Mouse (Mus musculus): ENCODE measurements at regions not wholly inside any gene's neighbourhood (a gene's known extent, or its start where the extent isn't known, plus 50 kb on each side); places are given as distances from the start of the nearest gene placed in this dataset.

DNA sequence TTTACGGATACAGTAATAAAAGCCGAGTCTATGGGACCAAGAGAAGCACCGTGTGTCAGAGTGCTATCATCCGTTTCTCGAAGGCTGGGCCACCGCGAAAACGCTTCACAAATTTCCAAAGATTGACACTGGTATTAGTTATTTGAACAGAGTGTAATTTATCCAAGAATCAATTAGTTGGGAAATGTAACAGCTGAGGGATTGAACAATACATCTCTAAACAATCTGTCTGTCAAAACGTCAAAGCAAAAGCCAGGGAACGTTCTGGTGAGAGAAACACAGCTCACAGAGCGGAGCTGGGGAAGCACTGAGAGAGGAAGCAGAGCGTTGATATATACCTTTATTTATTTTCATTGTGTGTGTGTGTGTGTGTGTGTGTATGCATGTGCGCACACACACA lies 498.1 kb upstream of the Fam19a5 start:
- Histone ChIP-seq H3K9me3 (replicated peaks) (no peaks in the 10 kb centered on the region), H3K4me1 (no peaks in the 10 kb centered on the region), H3K36me3 (ENCODE audit: poor library complexity, severe bottlenecking) (no peaks in the 10 kb centered on the region), H3K27me3 (no peaks in the 10 kb centered on the region), H3K4me3 (no peak overlapping the region), H3K4me2 (no peak overlapping the region), H3K9ac (no peak overlapping the region), H3K27ac (no peak overlapping the region)
- WGBS: 76% methylated on average over 13 of the region's 13 CpGs
- ATAC-seq: no peak

DNA sequence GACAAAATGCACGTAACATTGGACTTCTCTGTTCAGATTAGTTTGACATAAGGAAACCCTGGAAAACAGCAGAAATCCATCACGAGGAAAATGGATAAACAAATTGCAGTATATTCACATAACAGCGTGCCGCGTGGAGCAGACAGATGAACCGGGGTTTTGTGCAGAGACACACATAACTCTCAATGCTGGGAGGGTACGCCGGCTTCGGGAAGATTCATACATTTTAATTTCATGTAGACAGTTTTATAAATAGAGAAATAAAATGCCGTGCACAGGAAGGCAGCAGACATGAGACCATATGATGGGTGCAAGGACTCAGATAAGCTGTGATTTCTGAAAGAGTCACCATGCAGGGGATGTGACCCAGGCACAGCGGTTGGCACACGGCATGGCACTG lies 489.9 kb upstream of the Fam19a5 start:
- WGBS: 90% methylated on average over 12 of the region's 12 CpGs
- Histone ChIP-seq H3K27ac (no peak overlapping the region), H3K27me3 (no peaks in the 10 kb centered on the region), H3K36me3 (ENCODE audit: poor library complexity, severe bottlenecking) (no peaks in the 10 kb centered on the region), H3K4me2 (no peak overlapping the region), H3K4me3 (no peak overlapping the region), H3K4me1 (no peaks in the 10 kb centered on the region), H3K9me3 (replicated peaks) (no peaks in the 10 kb centered on the region), H3K9ac (no peak overlapping the region)
- ATAC-seq: no peak

DNA sequence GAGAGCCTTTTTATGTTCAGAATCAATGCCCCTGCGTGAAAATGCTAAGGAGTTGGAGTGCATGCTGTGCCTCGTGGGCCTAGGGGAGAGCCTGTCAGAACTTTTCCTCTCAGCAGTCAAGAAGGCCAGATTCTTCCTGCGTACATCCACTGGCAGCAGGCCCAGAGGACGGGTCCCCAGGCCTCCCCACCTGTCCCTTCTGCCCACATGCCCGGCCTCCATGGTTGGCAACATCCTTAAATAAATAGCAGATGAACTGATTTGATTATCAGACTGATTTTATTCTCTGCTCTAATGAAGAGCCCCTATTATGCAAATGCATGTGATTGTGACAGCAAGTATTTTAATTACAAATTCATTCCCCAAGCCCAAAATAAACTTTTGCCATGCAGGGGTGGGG lies 479.2 kb upstream of the Fam19a5 start:
- Histone ChIP-seq H3K36me3 (ENCODE audit: poor library complexity, severe bottlenecking) (no peaks in the 10 kb centered on the region), H3K4me2 (no peak overlapping the region), H3K9me3 (replicated peaks) (no peaks in the 10 kb centered on the region), H3K9ac (no peak overlapping the region), H3K27ac (peak overlapping the region; percentile 12; the same call in 1 of the 2 replicates), H3K27me3 (no peaks in the 10 kb centered on the region), H3K4me3 (no peak overlapping the region), H3K4me1 (peaks cover 14% of the 10 kb centered on the region)
- WGBS: 27% methylated on average over 5 of the region's 5 CpGs
- ATAC-seq: no peak

DNA sequence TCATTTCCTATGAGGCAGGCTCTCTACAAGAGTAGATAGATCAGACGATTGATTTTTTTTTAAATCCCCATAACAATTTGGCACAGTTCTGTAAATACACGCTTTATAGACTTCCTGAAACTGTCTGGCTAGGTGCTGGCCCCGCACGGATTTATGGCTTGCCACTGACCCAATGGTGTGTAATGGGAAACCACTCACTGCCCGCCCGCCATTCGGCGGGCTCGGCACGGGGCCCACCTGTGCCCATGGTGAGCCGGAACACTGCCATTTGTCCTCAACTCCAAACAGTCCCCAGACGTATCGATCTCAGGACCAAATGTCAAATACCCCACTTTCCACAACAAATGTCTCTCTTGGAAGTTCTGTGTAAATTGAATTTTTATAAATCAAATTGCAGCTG lies 475.8 kb upstream of the Fam19a5 start:
- WGBS: 93% methylated on average over 13 of the region's 13 CpGs

DNA sequence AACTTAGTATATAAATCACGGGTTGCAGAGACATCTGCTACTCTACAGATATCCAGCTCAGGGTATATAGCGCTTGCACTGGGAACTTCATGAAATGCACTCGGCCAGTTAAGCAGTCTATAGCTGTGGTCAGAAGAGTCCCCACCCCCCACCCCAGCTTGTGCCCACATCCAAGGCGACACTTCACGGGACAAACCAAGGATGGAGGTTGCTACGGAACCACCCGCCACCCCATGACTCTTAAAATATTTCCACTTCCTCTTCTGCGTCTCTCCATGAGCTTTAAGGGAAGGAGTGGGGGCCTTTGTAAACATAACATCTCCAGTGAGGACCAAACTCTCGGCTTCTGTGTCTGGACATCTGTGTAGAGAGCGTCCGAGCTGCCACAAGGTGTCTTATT lies 469.5 kb upstream of the Fam19a5 start:
- no peak for ATAC-seq
- H3K9ac ChIP-seq: no peak overlapping the region
- no peak overlapping the region for H3K4me2 ChIP-seq
- no peak overlapping the region for H3K4me3 ChIP-seq
- H3K9me3 ChIP-seq (replicated peaks): no peaks in the 10 kb centered on the region
- WGBS: 91% methylated on average over 11 of the region's 11 CpGs
- H3K27me3 ChIP-seq: no peaks in the 10 kb centered on the region
- H3K27ac ChIP-seq: no peak overlapping the region
- no peaks in the 10 kb centered on the region for H3K4me1 ChIP-seq
- H3K36me3 ChIP-seq (ENCODE audit: poor library complexity, severe bottlenecking): no peaks in the 10 kb centered on the region

More for the DNA sequence above, 475.8 kb upstream of the Fam19a5 start:
- Histone ChIP-seq H3K4me2 (no peak overlapping the region), H3K4me3 (no peak overlapping the region), H3K27me3 (no peaks in the 10 kb centered on the region), H3K36me3 (ENCODE audit: poor library complexity, severe bottlenecking) (no peaks in the 10 kb centered on the region), H3K9ac (no peak overlapping the region), H3K27ac (no peak overlapping the region), H3K9me3 (replicated peaks) (no peaks in the 10 kb centered on the region), H3K4me1 (peaks cover 14% of the 10 kb centered on the region)
- no peak for ATAC-seq

DNA sequence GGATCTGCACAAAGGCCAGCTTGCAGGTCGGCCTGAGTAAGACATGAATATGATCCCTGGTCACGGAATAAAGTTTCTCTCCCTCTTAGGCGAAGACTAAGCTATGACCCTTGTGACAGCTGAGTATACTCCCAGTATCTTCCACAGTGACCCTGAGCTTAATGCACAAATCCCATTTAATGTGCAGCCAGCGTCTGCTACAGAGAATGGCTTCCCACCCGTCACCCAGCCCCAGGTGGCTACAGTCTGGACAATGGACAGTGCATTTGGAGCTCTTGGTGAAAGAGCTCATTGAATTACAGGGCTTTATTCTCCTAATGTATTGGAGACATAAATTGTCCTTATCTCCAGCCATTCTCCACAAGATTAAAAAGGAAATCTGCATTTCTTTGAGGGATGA lies 454.3 kb upstream of the Fam19a5 start:
- no peaks in the 10 kb centered on the region for H3K9me3 ChIP-seq (replicated peaks)
- no peak for ATAC-seq
- H3K4me2 ChIP-seq: no peak overlapping the region
- peaks cover 5% of the 10 kb centered on the region; the same call in 1 of the 2 replicates for H3K4me1 ChIP-seq
- H3K9ac ChIP-seq: no peak overlapping the region
- no peak overlapping the region for H3K27ac ChIP-seq
- no peaks in the 10 kb centered on the region for H3K27me3 ChIP-seq
- WGBS: 40% methylated on average over 5 of the region's 5 CpGs
- H3K4me3 ChIP-seq: no peak overlapping the region
- H3K36me3 ChIP-seq (ENCODE audit: poor library complexity, severe bottlenecking): no peaks in the 10 kb centered on the region

DNA sequence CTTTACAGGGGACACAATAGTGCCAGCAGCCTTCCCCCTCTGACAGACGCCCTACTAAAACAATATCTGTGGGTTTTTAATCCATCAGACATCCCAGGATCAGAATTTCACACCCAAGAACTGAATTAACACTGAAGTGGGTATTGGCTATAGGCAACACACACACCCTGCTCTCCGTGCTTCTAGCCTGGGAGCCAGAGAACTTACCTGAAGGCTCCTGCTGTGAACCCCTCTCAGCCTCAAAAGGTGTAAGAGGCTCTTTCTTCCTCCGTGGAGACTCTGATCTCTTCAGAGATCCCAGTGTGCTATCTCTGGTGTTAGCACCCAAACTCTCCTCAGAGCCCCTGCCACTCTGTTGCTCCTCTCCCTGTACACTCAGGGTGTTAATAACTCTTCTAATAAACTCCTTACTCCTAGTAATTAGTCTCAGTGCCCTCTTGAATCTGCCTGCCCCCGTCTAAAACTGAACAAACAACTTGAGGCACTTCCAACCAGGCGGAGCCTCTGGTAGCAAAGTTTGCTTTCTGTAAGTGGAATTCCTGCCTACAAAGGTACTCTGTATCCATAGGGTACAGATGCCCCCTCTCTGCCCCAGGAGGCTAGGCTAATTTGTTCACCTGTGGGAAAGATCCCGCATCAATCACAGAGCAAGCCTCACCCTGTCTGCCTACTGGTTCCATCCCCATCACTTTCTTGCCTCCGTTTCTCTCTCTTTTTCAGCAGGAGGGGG lies 452.9 kb upstream of the Fam19a5 start:
- Histone ChIP-seq H3K36me3 (ENCODE audit: poor library complexity, severe bottlenecking) (no peaks in the 10 kb centered on the region), H3K27ac (no peak overlapping the region), H3K9ac (no peak overlapping the region), H3K4me3 (no peak overlapping the region), H3K9me3 (replicated peaks) (no peaks in the 10 kb centered on the region), H3K4me1 (peaks cover 5% of the 10 kb centered on the region; the same call in 1 of the 2 replicates), H3K4me2 (no peak overlapping the region), H3K27me3 (no peaks in the 10 kb centered on the region)
- no peak for ATAC-seq
- WGBS: 66% methylated on average over 7 of the region's 7 CpGs

DNA sequence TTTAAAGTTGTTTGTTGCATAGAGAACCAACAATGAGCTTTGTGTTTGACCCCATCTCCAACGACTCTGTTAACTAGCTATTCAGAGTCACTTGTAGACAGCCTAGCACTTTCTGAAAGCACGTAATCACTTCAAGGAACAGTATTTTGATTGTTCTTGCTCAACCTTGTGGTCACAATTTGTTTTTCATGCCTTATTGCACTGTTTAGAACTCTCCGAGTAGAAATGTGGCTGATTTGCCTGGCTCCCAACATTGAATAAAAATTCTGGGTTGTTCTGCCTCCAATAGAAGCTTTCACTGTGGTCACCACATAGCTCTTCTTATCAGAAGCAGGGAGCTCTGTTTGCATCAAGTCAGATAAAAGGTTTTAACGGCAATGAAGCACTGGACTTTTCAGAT lies 446.9 kb upstream of the Fam19a5 start:
- H3K9me3 ChIP-seq (replicated peaks): no peaks in the 10 kb centered on the region
- no peak overlapping the region for H3K9ac ChIP-seq
- H3K4me3 ChIP-seq: no peak overlapping the region
- H3K27ac ChIP-seq: no peak overlapping the region
- no peaks in the 10 kb centered on the region for H3K4me1 ChIP-seq
- H3K4me2 ChIP-seq: no peak overlapping the region
- ATAC-seq: no peak
- H3K27me3 ChIP-seq: no peaks in the 10 kb centered on the region
- WGBS: 29% methylated on average over 4 of the region's 4 CpGs
- H3K36me3 ChIP-seq (ENCODE audit: poor library complexity, severe bottlenecking): no peaks in the 10 kb centered on the region

DNA sequence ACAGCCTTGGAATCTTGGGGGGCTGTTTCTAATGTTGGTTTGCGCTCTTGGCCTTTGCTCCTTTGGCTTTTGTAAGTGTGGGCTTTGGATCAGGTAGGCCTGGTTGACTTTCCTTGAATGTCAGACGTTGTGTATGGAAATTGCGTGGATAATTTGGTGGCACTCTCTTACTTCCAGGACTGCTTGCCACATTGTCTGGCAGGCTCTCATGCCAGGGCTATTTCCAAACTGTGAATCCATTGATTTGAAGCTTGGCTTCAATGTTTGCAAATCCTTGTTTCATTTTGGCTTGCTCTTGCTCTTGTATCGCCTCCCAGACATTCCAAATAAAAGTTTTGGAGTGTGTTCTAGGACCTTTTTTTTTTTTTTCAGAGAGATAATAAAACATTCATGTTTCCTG lies 443.0 kb upstream of the Fam19a5 start:
- Histone ChIP-seq H3K27me3 (no peaks in the 10 kb centered on the region), H3K4me1 (no peaks in the 10 kb centered on the region), H3K4me2 (no peak overlapping the region), H3K9ac (no peak overlapping the region), H3K9me3 (replicated peaks) (no peaks in the 10 kb centered on the region), H3K36me3 (ENCODE audit: poor library complexity, severe bottlenecking) (no peaks in the 10 kb centered on the region), H3K27ac (no peak overlapping the region), H3K4me3 (no peak overlapping the region)
- ATAC-seq: no peak
- 86% methylated on average over 4 of the region's 4 CpGs for WGBS

DNA sequence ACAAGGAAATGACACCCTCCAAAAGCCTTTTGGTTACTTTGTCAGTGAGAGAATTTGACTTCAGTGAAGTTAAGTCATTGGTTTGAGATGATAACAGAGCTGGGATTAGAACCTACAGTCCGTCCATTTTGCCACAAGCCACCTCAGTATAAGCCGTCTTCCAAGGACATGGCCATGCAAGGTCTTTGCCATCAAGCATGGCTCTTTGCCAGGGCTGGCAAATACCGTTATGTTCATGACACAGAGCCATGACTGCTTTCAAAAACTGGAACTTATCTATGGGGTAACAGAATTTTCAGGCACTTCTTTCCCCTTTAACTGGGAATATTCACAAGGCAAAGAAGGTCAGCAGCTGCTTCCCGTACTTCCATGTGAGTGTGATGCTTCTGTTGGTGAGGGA lies 441.9 kb upstream of the Fam19a5 start:
- 84% methylated on average over 4 of the region's 4 CpGs for WGBS
- Histone ChIP-seq H3K4me1 (no peaks in the 10 kb centered on the region), H3K4me2 (no peak overlapping the region), H3K27me3 (no peaks in the 10 kb centered on the region), H3K9ac (no peak overlapping the region), H3K36me3 (ENCODE audit: poor library complexity, severe bottlenecking) (no peaks in the 10 kb centered on the region), H3K27ac (no peak overlapping the region), H3K4me3 (no peak overlapping the region), H3K9me3 (replicated peaks) (no peaks in the 10 kb centered on the region)
- no peak for ATAC-seq

DNA sequence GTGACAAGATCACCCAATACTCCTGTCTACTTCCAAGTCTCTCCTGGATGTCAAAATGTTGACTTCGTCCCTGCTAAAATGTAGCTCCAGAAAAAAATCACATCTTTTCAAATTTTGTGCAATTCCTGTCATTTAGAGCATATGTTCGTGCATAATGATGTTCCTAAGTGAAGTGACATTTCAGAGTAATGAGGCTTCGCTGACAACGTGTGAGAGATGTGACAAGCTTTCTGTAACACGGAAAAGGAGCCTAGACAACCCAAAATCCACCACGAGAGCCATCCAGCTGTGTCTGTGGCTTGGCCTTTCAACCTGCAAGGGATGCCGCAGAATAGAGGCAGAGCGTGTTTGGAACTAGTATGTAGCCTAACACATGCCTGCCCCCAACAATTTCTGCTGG lies 438.1 kb upstream of the Fam19a5 start:
- Histone ChIP-seq H3K4me3 (no peak overlapping the region), H3K4me2 (no peak overlapping the region), H3K27me3 (no peaks in the 10 kb centered on the region), H3K4me1 (no peaks in the 10 kb centered on the region), H3K27ac (no peak overlapping the region), H3K9ac (no peak overlapping the region), H3K36me3 (ENCODE audit: poor library complexity, severe bottlenecking) (no peaks in the 10 kb centered on the region), H3K9me3 (replicated peaks) (no peaks in the 10 kb centered on the region)
- 80% methylated on average over 8 of the region's 8 CpGs for WGBS
- ATAC-seq: no peak

DNA sequence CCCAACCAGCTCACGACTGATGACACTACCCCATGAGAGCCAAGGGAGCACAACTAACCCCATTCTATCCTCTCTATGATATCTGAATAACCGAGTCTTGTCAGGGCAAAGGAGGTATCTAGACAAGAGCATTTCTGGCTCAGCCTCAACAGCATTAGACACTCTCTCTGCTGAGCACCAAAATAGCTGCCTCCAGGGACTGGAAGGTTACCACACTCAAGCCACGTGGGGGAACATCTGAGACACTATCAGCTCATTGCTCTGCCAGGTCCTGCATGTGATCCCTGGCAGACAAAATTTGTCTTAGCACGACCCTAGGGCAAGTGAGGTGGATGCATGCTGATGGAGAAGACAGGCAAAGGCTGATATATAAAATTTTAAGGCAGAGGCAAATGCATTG lies 436.4 kb upstream of the Fam19a5 start:
- no peak overlapping the region for H3K4me3 ChIP-seq
- no peaks in the 10 kb centered on the region for H3K36me3 ChIP-seq (ENCODE audit: poor library complexity, severe bottlenecking)
- no peak for ATAC-seq
- H3K27ac ChIP-seq: no peak overlapping the region
- no peak overlapping the region for H3K4me2 ChIP-seq
- no peaks in the 10 kb centered on the region for H3K4me1 ChIP-seq
- no peaks in the 10 kb centered on the region for H3K9me3 ChIP-seq (replicated peaks)
- no peaks in the 10 kb centered on the region for H3K27me3 ChIP-seq
- H3K9ac ChIP-seq: no peak overlapping the region
- 81% methylated on average over 4 of the region's 4 CpGs for WGBS

DNA sequence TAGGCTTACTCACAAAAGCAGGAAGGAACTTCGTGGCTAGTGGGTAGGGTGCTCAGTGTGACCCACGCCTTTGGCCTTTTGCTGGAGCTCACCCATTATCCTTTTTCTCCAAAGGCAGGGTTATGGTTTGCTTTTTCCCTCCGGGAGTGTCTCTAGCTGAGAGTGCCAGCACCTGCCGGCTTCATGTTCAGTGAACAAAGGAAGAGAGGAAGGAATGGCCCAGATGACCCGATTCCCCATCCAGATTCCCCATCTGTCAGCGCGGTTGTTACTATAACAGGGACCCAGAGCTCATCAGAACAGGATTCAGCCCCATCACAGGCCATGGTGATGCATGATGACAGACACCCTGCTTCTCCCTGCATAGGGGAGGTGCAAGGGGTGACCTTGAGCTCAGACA lies 435.7 kb upstream of the Fam19a5 start:
- no peak overlapping the region for H3K4me2 ChIP-seq
- ATAC-seq: no peak
- no peak overlapping the region for H3K9ac ChIP-seq
- H3K4me1 ChIP-seq: no peaks in the 10 kb centered on the region
- WGBS: 82% methylated on average over 7 of the region's 7 CpGs
- H3K36me3 ChIP-seq (ENCODE audit: poor library complexity, severe bottlenecking): no peaks in the 10 kb centered on the region
- no peak overlapping the region for H3K27ac ChIP-seq
- H3K9me3 ChIP-seq (replicated peaks): no peaks in the 10 kb centered on the region
- H3K27me3 ChIP-seq: no peaks in the 10 kb centered on the region
- no peak overlapping the region for H3K4me3 ChIP-seq
